Mouse (Mus musculus): ENCODE data around the gene Sephs2. TPM values are rescaled to one million over a fixed set of nuclear protein-coding genes. Genes with fewer than 3 reads are reported as not detected.

Gene Sephs2
- polyA plus RNA-seq, 1 experiment = 41.4 TPM

- Histone ChIP-seq H3ac (ENCODE audit: control insufficient read depth, insufficient read length, low read depth) (no peak overlapping the region), H3K79me2 (ENCODE audit: control insufficient read depth, insufficient read depth) (peaks cover 17% of the 10 kb centered on the region), H3K27me3 (ENCODE audit: control insufficient read depth, insufficient read depth, insufficient read length) (no peaks in the 10 kb centered on the region), H3K36me3 (ENCODE audit: control insufficient read depth, insufficient read depth) (peaks cover 13% of the 10 kb centered on the region), H3K4me3 (ENCODE audit: insufficient read depth, poor library complexity, severe bottlenecking) (peak overlapping the region; percentile 61), H3K79me3 (ENCODE audit: low read depth) (peaks cover 5% of the 10 kb centered on the region)
- no peak for TF ChIP-seq CTCF (IDR thresholded peaks at IDR 0.05; ENCODE audit: control insufficient read depth, insufficient read depth, insufficient read length)
- no peak for TF ChIP-seq CEBPB (IDR thresholded peaks at IDR 0.05; ENCODE audit: low read depth)
- no peak for TF ChIP-seq FOSL1 (IDR thresholded peaks at IDR 0.05; ENCODE audit: insufficient read depth, low read length, poor library complexity, severe bottlenecking)
- TF ChIP-seq MAX (IDR thresholded peaks at IDR 0.05) = no peak
- no peak for TF ChIP-seq MYOD1 (IDR thresholded peaks at IDR 0.05; ENCODE audit: control insufficient read depth, insufficient read length, low read depth)
- no peak for TF ChIP-seq MYOG (IDR thresholded peaks at IDR 0.05; ENCODE audit: control insufficient read depth, extremely low read depth, insufficient read length)
- no peak for TF ChIP-seq USF1 (IDR thresholded peaks at IDR 0.05; ENCODE audit: low read depth)
Measured at GRCm38 (mm10) chr7:127259186-127259905, 14.5 kb downstream of the Sephs2 start.

- Histone ChIP-seq H3K27me3 (ENCODE audit: control insufficient read depth, insufficient read depth, insufficient read length) (no peaks in the 10 kb centered on the region), H3K79me3 (ENCODE audit: low read depth) (peaks cover 5% of the 10 kb centered on the region), H3K4me3 (ENCODE audit: insufficient read depth, poor library complexity, severe bottlenecking) (no peak overlapping the region), H3K36me3 (ENCODE audit: control insufficient read depth, insufficient read depth) (peaks cover 13% of the 10 kb centered on the region), H3ac (ENCODE audit: control insufficient read depth, insufficient read length, low read depth) (no peak overlapping the region), H3K79me2 (ENCODE audit: control insufficient read depth, insufficient read depth) (peaks cover 17% of the 10 kb centered on the region)
- TF ChIP-seq FOSL1 (IDR thresholded peaks at IDR 0.05; ENCODE audit: insufficient read depth, low read length, poor library complexity, severe bottlenecking) (no peak), MAX (IDR thresholded peaks at IDR 0.05) (no peak), USF1 (IDR thresholded peaks at IDR 0.05; ENCODE audit: low read depth) (no peak), MYOD1 (IDR thresholded peaks at IDR 0.05; ENCODE audit: control insufficient read depth, insufficient read length, low read depth) (no peak), CEBPB (IDR thresholded peaks at IDR 0.05; ENCODE audit: low read depth) (no peak), CTCF (IDR thresholded peaks at IDR 0.05; ENCODE audit: control insufficient read depth, insufficient read depth, insufficient read length) (no peak), MYOG (IDR thresholded peaks at IDR 0.05; ENCODE audit: control insufficient read depth, extremely low read depth, insufficient read length) (no peak)
Measured at GRCm38 (mm10) chr7:127256518-127256917, 17.3 kb downstream of the Sephs2 start.

- Histone ChIP-seq H3ac (ENCODE audit: control insufficient read depth, insufficient read length, low read depth) (no peak overlapping the region), H3K79me3 (ENCODE audit: low read depth) (peaks cover 5% of the 10 kb centered on the region), H3K79me2 (ENCODE audit: control insufficient read depth, insufficient read depth) (peaks cover 17% of the 10 kb centered on the region), H3K4me3 (ENCODE audit: insufficient read depth, poor library complexity, severe bottlenecking) (no peak overlapping the region), H3K27me3 (ENCODE audit: control insufficient read depth, insufficient read depth, insufficient read length) (no peaks in the 10 kb centered on the region), H3K36me3 (ENCODE audit: control insufficient read depth, insufficient read depth) (peaks cover 13% of the 10 kb centered on the region)
- TF ChIP-seq MAX (IDR thresholded peaks at IDR 0.05) (no peak), MYOG (IDR thresholded peaks at IDR 0.05; ENCODE audit: control insufficient read depth, extremely low read depth, insufficient read length) (no peak), CTCF (IDR thresholded peaks at IDR 0.05; ENCODE audit: control insufficient read depth, insufficient read depth, insufficient read length) (no peak), FOSL1 (IDR thresholded peaks at IDR 0.05; ENCODE audit: insufficient read depth, low read length, poor library complexity, severe bottlenecking) (no peak), MYOD1 (IDR thresholded peaks at IDR 0.05; ENCODE audit: control insufficient read depth, insufficient read length, low read depth) (no peak), CEBPB (IDR thresholded peaks at IDR 0.05; ENCODE audit: low read depth) (no peak), USF1 (IDR thresholded peaks at IDR 0.05; ENCODE audit: low read depth) (no peak)
Measured at GRCm38 (mm10) chr7:127255965-127256364, 17.9 kb downstream of the Sephs2 start.

- peaks cover 14% of the 10 kb centered on the region for H3K79me2 ChIP-seq (ENCODE audit: control insufficient read depth, insufficient read depth)
- H3K4me3 ChIP-seq (ENCODE audit: insufficient read depth, poor library complexity, severe bottlenecking) = no peak overlapping the region
- peaks cover 13% of the 10 kb centered on the region for H3K36me3 ChIP-seq (ENCODE audit: control insufficient read depth, insufficient read depth)
- TF ChIP-seq MAX (IDR thresholded peaks at IDR 0.05) = no peak
- no peak for TF ChIP-seq CEBPB (IDR thresholded peaks at IDR 0.05; ENCODE audit: low read depth)
- TF ChIP-seq CTCF (IDR thresholded peaks at IDR 0.05; ENCODE audit: control insufficient read depth, insufficient read depth, insufficient read length) = no peak
- no peak for TF ChIP-seq FOSL1 (IDR thresholded peaks at IDR 0.05; ENCODE audit: insufficient read depth, low read length, poor library complexity, severe bottlenecking)
- no peak for TF ChIP-seq MYOG (IDR thresholded peaks at IDR 0.05; ENCODE audit: control insufficient read depth, extremely low read depth, insufficient read length)
- no peak for TF ChIP-seq USF1 (IDR thresholded peaks at IDR 0.05; ENCODE audit: low read depth)
- no peak for TF ChIP-seq MYOD1 (IDR thresholded peaks at IDR 0.05; ENCODE audit: control insufficient read depth, insufficient read length, low read depth)
- peaks cover 2% of the 10 kb centered on the region for H3K79me3 ChIP-seq (ENCODE audit: low read depth)
- no peak overlapping the region for H3ac ChIP-seq (ENCODE audit: control insufficient read depth, insufficient read length, low read depth)
- no peaks in the 10 kb centered on the region for H3K27me3 ChIP-seq (ENCODE audit: control insufficient read depth, insufficient read depth, insufficient read length)
Measured at GRCm38 (mm10) chr7:127255008-127255407, 18.8 kb downstream of the Sephs2 start.

GRCm38 (mm10) chr7:127253821-127254769 is 19.8 kb downstream of the Sephs2 start:
- Histone ChIP-seq H3K4me3 (ENCODE audit: insufficient read depth, poor library complexity, severe bottlenecking) (peak overlapping the region; percentile 23), H3K27me3 (ENCODE audit: control insufficient read depth, insufficient read depth, insufficient read length) (no peaks in the 10 kb centered on the region), H3K79me2 (ENCODE audit: control insufficient read depth, insufficient read depth) (peaks cover 6% of the 10 kb centered on the region), H3ac (ENCODE audit: control insufficient read depth, insufficient read length, low read depth) (peak overlapping the region; percentile 64), H3K79me3 (ENCODE audit: low read depth) (no peaks in the 10 kb centered on the region), H3K36me3 (ENCODE audit: control insufficient read depth, insufficient read depth) (peaks cover 13% of the 10 kb centered on the region)
- TF ChIP-seq CEBPB (IDR thresholded peaks at IDR 0.05; ENCODE audit: low read depth) = no peak
- peak; percentile 16 for TF ChIP-seq MYOG (IDR thresholded peaks at IDR 0.05; ENCODE audit: control insufficient read depth, extremely low read depth, insufficient read length)
- TF ChIP-seq MAX (IDR thresholded peaks at IDR 0.05) = peak; percentile 91
- no peak for TF ChIP-seq FOSL1 (IDR thresholded peaks at IDR 0.05; ENCODE audit: insufficient read depth, low read length, poor library complexity, severe bottlenecking)
- no peak for TF ChIP-seq CTCF (IDR thresholded peaks at IDR 0.05; ENCODE audit: control insufficient read depth, insufficient read depth, insufficient read length)
- no peak for TF ChIP-seq MYOD1 (IDR thresholded peaks at IDR 0.05; ENCODE audit: control insufficient read depth, insufficient read length, low read depth)
- no peak for TF ChIP-seq USF1 (IDR thresholded peaks at IDR 0.05; ENCODE audit: low read depth)

Data from C2C12 (cell line).